Mouse (Mus musculus): ENCODE measurements around the gene Qrich2.
A peak's percentile ranks its signal among the peaks of the same experiment; 100 is the strongest.
"Not testable (repeated sequence)": the region's sequence is repeated elsewhere in the genome, so short reads cannot be mapped to it uniquely, and the experiment has no call there.

Qrich2 gene

DNA sequence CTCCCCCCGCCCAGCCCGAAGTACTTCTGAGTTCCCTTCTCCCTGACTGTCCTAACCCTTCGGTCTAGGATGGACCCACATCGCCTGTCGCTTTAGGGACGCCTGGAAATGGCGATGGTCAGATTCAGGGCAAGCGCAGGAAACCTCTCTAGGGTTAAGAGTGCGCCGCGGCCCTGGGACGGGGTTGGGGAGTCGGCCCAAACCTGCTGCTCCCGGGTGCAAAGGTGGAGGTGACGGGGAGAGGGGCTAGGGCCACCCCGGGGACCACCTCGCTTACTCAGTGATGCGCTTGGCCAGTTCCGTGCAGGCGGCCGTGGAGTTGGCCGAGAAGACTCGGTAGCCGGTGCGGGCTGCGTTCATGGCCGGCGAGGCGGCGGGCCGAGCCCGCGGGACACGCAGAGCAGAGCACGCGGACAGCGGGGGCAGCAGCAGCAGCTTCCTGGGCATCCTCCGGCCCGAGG lies 23.8 kb upstream of the Qrich2 start:
- DNase-seq (ENCODE audit: low read depth, low spot score): no peak

DNA sequence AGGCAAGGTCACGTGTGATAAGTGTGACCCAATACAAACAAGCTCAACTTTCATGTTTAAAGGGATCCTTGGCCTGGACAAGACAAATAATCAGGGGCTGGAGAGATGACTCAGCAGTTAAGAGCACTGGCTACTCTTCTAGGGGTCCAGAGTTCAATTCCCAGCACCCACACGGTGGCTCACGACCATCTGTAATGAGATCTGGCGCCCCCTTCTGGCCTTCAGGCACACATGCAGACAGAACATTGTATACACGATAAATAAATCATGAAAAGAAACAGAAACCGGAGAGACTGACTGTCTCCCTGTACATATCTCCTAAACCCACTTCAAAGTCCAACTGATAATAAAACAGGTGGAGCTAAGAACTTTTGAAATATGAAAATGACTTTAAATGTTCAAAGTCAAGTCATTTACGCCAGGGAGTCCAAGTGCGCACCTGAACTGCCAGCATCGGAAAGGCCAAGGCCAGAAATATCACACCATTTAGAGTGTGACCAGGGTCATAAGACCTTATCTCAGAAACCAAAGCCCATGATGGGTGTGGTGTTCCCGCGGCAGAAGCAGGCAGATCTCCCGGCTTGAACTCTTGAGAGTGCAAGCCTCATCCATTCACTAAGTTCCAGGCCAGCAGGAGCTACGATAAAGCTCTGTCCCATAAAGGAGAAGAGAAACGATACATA lies 22.8 kb upstream of the Qrich2 start:
- DNase-seq (ENCODE audit: low read depth, low spot score): no peak

DNA sequence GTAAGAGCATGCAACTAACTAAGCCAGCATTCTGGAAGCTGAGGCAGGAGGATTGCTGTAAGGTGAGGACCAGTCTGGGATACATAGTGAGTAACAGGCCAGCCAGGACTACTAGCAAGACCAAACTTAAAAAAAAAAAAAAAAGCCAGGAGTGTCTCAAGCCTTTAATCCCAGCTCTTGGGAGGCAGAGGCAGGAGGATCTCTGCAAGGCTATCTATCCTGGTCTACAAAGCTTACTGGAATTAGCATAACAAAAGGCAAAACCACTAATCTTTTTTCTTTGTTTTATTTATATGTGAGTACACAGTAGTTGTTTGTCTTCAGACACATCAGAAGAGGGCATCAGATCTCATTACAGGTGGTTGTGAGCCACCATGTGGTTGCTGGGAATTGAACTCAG lies 22.2 kb upstream of the Qrich2 start:
- no peak for DNase-seq (ENCODE audit: low read depth, low spot score)

DNA sequence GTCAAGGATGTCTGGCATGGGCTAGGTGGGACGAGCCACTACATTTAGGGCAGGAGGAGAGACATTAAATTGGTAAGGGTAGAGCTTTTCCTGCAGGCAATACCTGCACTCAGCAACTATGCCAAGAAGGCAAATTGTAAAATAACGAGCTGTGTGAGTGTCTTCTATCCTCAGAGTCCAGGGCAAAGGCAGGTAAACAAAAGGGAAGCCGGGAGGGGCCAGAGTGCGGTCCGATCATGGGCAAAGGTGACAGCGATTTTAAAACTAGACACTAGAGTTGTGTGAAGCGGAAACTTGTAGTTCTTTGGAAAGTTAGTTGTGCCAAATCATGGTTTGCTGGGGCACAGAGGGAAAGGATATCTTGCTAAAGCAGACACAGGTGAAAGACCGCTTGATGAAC lies 18.2 kb upstream of the Qrich2 start:
- DNase-seq (ENCODE audit: low read depth, low spot score): no peak

DNA sequence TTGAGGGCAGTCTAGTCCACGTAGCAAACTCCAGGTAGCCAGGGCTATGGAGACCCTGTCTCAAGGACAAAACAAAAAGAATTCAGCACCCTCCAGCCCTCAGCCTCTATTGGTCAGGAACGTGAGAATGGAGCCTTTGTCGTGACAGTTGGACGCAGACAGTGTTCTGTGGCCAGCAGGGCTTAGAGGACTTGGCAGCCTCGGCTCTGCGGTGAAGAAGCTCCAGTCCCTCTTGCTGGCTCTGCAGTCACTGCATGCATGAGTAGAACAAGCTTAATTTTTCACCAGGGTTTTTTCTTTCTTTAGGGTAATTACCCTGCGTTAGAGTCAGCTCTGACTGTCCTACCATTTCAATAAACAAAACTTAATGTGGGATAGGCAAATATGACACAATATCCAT lies 15.7 kb upstream of the Qrich2 start:
- no peak for DNase-seq (ENCODE audit: low read depth, low spot score)

DNA sequence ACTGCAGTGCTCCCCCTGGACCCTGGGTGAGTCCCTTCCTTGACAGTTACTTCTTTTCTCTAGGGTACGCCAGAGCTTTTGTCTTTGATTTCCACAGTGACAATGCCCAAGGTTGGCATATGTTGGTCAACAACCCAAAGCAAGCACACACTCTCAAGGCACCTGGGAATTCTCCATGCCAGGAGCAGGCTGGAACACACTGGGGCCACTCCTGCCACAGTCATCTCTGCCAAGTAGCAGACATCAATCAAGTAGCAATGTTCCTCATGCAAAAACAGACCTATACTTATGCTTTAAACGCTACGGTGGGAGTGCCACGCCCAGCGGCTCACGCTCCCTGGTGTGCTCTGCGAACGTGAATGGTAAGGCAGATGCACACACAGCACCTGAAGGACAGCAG lies 14.9 kb upstream of the Qrich2 start:
- DNase-seq (ENCODE audit: low read depth, low spot score): no peak

DNA sequence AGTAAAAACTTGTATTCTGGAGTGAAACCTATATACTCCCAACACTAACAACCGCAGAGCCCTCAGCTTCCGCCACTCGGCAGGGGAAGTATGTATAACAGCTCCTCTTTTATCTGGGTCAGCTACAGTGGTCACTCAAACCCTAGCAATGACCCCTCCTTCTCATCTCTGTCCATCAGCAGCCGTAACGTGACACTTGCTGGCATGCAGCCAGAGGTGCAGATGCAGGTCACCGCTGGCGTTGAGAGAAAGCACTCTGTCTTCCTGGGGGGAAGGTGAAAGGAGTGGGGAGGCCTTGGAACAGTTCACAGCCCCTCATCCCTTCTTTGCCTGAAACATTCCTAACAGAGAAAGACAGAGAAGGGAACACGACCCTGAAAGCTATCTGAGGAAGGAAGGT lies 13.8 kb upstream of the Qrich2 start:
- no peak for DNase-seq (ENCODE audit: low read depth, low spot score)

DNA sequence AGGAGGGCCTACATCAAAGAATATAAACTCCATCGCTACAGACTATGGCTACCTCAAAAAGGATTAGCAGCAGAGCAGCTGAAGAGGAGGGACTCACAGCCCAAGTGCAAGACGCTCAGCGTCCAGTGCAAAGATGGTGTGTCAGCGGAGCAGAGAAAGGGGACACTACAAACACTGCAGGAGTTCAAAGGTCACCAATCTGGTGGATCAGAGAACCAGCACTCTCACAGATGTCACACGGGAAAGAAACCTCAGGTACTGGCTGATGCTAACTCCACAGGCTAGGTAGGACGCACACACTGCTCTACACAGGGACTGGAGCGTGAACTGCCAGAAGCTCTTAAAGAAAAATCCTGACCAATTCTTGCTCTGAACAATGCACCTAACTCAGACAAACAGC lies 12.9 kb upstream of the Qrich2 start:
- DNase-seq (ENCODE audit: low read depth, low spot score): no peak

DNA sequence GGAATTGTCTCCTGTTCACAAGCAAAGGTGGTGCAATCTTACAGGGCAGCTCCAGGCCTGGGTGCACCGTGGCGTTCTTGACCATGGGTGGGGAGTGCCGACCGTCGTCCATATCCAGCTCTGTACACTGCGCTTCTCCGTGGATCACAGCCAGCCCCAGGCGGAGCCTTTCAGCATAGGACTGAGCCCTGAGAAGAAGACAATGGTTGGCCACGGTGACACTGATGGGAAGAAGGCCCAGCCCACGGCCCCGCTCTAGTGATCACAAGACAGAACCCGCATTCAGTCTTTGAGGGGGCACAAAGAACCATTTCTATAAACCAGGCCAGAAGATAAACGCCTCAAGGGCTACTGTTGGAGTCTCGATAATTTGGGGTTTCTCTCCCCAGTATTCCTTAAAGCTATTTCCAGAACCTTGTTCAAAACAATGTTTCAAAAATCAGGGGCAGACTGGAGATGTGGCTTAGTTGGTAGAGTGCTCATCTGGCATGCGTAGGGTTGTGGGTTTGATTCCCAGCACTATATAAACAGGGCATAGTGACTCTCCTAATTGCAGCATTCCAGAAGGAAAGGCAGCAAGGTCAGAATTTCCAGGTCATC lies 11.2 kb upstream of the Qrich2 start:
- DNase-seq (ENCODE audit: low read depth, low spot score): no peak

DNA sequence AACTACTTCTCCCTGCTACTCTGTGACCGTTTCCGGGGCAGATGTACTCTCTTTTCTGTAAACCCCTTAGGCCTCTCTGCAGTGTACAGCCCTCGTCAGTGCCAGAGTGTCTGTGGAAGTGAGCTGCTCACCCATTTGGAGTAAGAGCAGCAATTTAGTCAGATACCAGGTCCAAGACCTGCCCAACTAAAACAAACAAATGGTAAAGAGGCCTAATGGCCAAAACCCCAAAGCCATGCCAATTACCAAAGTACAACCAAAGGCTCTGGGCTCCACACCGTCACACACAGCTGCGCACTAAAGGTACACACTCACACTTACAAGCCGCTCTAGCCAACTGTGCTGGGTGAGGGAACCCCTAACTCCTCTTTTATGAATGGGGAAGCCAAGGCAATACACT lies 10.7 kb upstream of the Qrich2 start:
- DNase-seq (ENCODE audit: low read depth, low spot score): no peak

DNA sequence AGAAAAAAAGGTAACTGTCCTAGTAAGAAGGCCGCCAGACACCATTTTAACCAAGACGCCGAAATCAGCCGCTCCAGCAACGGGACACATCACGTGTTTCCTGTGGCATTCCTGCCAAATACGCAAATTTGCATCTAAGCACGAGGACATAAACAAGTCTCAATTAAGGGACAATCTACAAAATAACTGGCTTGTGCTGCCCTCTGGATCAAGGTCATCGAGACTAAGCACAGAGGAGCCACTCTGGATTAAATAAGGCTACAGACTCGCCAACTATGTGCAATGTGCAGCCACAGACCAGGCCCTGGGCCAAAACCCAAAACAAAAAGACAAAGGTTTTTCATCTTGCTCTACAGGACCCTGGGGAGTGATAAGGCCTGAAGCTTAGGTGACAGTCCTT lies 10.0 kb upstream of the Qrich2 start:
- no peak for DNase-seq (ENCODE audit: low read depth, low spot score)

DNA sequence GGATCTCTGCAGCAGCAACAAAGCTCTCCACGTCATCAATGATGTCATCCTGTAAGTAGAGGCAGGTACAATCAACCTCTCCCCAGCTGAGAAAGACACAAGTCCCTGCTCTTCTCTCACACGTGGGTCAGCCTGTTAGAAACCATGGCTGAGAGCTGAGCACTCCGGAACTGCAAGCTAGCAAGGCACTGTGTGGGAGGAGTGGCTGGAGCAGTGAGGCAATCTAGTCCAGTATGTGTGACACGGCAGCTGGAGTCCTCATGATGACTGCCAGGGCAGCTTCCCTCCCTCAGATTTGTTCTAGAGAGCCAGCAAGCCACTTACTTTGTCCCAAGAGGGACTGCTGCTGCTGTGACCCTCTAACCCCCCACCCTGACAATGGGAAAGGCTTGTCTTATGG lies 6.2 kb upstream of the Qrich2 start:
- no peak for DNase-seq (ENCODE audit: low read depth, low spot score)

DNA sequence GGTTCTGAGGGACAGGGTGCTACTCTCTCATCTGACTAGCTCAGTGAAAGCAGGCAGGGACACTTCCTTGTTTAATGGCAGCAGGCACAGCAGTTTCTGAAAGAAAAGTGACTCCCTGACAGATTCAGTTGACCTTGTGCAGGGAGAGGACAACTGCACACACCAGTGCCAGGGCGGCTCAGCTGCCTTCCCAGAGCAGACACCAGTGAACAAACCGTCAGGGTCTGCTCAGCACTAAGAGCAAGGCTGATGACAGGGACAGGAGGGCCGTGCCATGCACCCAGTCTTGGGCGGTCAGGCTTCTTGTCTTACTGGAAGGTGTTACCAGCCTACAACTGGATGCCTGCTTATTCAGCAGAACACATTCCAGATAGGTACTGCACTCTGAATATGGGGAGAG lies 4.9 kb upstream of the Qrich2 start:
- DNase-seq (ENCODE audit: low read depth, low spot score): no peak

DNA sequence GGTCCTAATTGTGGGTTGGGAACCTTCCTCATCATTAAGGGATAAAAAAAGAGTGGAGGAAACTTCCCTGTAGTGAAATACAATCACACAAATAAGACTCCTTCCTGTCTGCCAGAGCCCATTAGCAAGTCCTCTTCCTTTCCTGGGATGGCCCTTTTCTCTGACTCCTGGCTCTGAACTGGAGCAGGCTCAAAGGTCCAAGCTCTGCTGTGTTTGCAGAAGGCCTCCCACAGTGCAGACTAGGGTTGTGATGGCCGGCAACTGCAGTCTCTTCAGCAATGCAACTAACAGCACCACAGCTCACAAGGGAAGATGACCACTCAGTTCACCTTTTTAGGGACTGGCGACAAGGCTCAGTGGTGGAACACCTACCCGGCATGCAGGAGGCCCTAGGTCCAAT lies 4.2 kb upstream of the Qrich2 start:
- no peak for DNase-seq (ENCODE audit: low read depth, low spot score)

DNA sequence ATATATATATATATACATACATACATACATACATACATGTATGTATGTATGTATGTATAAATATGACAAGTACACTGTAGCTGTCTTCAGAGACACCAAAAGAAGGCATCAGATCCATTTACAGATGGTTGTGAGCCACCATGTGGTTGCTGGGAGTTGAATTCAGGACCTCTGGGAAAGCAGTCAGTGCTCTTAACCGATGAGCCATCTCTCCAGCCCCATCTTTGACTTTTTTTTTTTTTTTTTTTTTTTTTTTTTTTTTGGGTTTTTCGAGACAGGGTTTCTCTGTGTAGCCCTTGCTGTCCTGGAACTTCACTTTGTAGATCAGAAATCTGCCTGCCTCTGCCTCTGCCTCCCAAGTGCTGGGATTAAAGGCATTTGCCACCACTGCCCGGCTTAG lies 2.3 kb upstream of the Qrich2 start:
- DNase-seq (ENCODE audit: low read depth, low spot score): not testable (repeated sequence)

DNA sequence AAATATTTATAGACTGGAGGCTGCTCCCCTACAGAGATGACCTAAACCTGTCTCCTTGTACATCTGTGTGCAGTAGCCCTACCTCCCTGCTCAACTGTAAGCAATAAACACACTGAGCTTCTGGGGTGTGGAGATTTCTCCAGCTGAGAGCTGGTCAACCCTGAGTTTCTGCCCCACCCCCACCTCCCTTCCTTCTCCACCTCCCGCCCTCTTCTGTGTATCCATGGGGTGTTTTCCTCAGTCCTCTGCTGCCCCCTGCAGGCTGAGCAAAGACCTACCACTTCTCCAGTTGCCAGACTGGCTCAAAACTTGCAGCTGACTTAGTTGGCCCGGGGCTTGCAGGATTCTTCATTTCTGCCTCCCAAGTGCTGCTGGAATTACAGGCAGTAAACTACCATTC lies 2.2 kb downstream of the Qrich2 start:
- peak; percentile 92 for DNase-seq (ENCODE audit: low read depth, low spot score)

DNA sequence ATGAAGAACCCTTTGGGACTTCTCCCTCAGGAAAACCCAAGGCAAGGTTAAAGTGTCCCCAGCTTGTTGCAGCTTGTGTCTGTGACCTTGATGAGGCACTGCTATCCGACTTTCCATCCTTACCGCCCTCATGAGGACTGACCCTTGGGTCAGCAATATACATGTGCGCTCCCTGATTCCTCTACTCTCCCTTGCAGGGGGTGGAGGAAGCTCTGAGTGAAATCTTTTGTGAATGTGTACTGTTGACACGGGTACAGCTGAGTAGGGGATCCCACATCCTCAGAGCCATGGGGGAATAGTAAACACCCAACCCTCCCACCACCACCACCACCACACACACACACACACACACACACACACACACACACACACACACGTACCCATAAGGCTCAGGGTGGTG lies 2.7 kb downstream of the Qrich2 start:
- DNase-seq (ENCODE audit: low read depth, low spot score): no peak

DNA sequence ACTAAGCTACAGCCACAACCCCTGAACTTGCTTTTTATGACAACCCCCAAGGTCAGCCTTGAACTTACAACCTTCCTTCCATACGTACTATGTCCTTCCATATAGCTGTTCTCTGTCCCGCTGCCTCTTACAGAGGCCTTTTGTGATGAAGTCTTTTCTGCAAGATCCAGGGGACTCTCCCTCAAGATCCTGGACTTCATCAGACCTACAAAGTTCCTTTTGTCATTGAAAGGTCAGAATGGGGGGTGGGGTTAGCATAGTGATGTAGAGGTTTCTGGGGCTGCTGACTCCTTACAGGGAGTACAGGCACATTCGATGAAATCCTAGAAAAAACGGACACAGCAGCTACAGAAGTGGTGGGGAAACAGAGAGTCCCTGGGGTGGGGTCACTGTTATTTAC lies 6.3 kb downstream of the Qrich2 start:
- DNase-seq (ENCODE audit: low read depth, low spot score): no peak

DNA sequence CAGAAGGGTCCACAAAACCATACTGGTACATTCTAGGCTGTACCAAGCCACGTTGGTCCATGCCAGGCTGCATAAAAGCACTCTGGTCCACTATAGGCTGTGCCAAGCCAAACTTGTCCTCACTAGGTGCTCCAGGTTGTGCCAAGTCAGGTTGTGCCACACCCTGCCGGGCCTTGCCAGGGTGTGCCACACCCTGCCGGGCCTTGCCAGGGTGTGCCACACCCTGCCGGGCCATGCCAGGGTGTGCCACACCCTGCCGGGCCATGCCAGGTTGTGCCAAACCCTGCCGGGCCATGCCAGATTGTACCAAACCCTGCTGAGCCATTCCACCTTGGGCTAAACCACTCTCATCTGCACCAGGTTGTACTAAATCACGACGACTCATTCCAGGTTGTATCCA lies 9.8 kb downstream of the Qrich2 start:
- DNase-seq (ENCODE audit: low read depth, low spot score): no peak

DNA sequence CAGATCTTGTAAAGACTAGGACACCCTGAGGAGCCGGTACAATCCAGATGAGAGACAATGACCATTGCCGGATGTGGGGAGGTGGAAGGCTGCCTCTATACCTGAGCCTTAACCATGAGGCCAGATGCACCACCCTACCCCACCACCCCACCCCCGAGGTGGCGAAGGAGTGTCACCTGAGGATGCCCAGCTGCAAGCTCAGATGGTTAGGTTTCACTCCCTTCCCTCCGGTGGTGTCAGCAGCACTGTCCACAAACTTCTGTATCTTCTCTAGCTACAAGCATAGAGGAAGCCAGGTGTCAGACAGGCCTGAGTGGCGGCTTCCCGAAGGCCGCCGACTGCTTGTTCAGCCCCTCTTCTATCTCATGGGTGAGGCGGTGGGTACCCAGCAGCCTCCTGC lies 12.2 kb downstream of the Qrich2 start:
- DNase-seq (ENCODE audit: low read depth, low spot score): no peak

DNA sequence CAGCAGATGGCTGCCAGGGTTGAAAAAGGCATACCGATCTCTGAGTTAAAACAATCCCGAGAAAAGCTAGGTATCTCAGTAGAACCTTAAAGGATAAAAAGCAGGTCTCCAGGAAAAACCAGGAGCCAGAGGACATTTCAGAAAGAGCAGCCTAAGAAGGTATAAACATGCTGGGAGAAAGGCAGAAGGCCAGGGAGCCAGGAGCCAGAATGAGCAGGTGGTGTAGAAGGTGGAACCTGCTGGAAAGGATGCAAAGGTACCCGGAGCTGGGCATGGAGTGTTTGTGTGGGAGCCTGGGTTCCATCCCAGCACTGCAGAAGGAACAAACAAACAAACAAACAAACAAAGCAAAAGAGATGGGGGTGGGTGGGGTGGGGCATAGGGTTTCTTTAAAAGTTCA lies 16.7 kb downstream of the Qrich2 start:
- no peak for DNase-seq (ENCODE audit: low read depth, low spot score)

DNA sequence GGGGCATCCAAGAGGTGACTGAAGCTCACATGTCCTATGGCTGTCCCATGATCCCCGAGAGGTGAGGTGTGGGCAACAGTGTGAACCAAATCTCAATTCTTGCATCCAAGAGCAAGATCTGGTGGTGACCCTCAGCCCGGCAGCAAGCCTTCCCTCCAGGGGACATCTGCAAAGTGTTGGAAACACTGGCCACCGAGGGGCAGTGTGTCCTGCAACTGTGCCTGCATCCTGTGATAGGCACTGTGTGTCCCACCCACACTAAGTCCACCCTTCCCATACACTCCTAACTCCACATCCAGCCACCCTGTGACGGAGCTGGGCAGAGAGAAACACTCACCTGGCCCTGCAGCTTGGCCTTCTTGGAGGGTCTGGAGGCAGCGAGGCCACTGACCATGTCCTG lies 18.2 kb downstream of the Qrich2 start:
- no peak for DNase-seq (ENCODE audit: low read depth, low spot score)

DNA sequence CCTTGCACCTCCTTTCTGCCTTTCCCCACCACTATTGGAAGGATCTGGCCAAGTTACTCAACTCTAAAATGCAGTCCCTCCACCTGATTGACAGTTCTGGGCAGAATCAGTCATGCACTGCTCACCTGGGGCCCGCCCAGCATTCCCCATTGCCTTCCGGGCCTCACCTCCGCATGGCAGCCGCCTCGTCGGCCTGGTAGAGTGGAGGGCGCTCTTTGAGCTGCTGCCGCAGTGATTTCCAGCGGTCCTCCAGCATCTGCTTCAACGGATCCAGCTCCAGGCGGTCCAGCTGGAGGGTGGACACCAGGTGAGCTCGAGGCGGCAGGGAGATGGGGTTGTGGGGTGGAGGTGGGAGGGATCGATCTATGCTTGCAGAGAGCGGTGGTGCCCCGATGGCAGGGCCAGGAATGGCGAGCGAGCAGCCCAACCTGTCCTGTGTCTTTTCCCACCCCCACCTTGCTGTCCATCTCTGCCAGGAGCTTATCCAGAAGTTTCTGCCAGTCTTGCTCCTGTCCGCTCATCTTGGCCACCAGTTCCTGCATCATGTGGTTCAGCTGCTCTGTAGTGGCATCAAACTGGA lies 19.6 kb downstream of the Qrich2 start:
- DNase-seq (ENCODE audit: low read depth, low spot score): no peak
